Mouse (Mus musculus) embryonic facial prominence, embryonic 14.5 days (tissue): Measurements from ENCODE around the gene Sgca. TPM values are rescaled to one million over a fixed set of nuclear protein-coding genes. Genes with fewer than 3 reads are reported as not detected.
A peak's percentile ranks its signal among the peaks of the same experiment; 100 is the strongest.

Experiments used
- ATAC-seq: fragments of 200-750 bp; cut with Nextera tagmentation; 2 replicates; pipeline ENCODE4 v1.8.0; 2017; ENCODE audit warnings: low read depth, moderate number of reproducible peaks, moderate TSS enrichment
- DNase-seq: peaks from one replicate; pipeline ENCODE4 v3.0.0-alpha.2; 2015; ENCODE audit warnings: low spot score
- H3K27ac ChIP-seq: fragments of 300-500 bp; sonication (generic); replicated peaks from 2 replicates; pipeline ENCODE4 v1.5.1; 2014; ENCODE audit warnings: low read depth, mild to moderate bottlenecking, low read length, moderate library complexity
- H3K27me3 ChIP-seq: fragments of 300-500 bp; sonication (generic); replicated peaks from 2 replicates; pipeline ENCODE4 v1.6.1; 2014; ENCODE audit warnings: low read length; ENCODE audit not compliant: control insufficient read depth, insufficient read depth
- H3K36me3 ChIP-seq: fragments of 300-500 bp; sonication (generic); 2 replicates; pipeline ENCODE4 v1.6.1; 2014; ENCODE audit warnings: low read length, mixed read lengths; ENCODE audit not compliant: control insufficient read depth, insufficient read depth
- H3K4me1 ChIP-seq: fragments of 300-500 bp; sonication (generic); 2 replicates; pipeline ENCODE4 v1.6.1; 2014; ENCODE audit warnings: antibody characterized with exemption, low read length; ENCODE audit not compliant: control insufficient read depth, insufficient read depth
- H3K4me2 ChIP-seq: fragments of 300-500 bp; sonication (generic); 2 replicates; pipeline ENCODE4 v1.6.1; 2014; ENCODE audit warnings: low read depth, mild to moderate bottlenecking, low read length, moderate library complexity, mixed read lengths
- H3K4me3 ChIP-seq: fragments of 300-500 bp; sonication (generic); 2 replicates; pipeline ENCODE4 v1.5.1; 2014; ENCODE audit warnings: low read depth, mild to moderate bottlenecking, low read length
- H3K9ac ChIP-seq: fragments of 300-500 bp; sonication (generic); 2 replicates; pipeline ENCODE4 v1.6.1; 2014; ENCODE audit warnings: low read depth, mild to moderate bottlenecking, low read length, moderate library complexity, mixed read lengths
- H3K9me3 ChIP-seq: fragments of 300-500 bp; sonication (generic); 2 replicates; pipeline ENCODE4 v1.6.1; 2016; ENCODE audit warnings: low read length; ENCODE audit not compliant: control insufficient read depth
- WGBS: fragments of 180-500 bp; shearing (Covaris S2); extraction: QIAGEN DNeasy Blood & Tissue Kit; methylation state at CpG from one replicate; pipeline ENCODE4 v1.1.7; 2014; 5-methylcytosine and 5-hydroxymethylcytosine counted together
- polyA plus RNA-seq: library from polyadenylated mRNA; unstranded; fragments of >200 nt; fragmentation: Nextera tagmentation; extraction: Ambion mirVana; gene quantifications from 2 replicates; pipeline ENCODE4 v1.2.1, GENCODE M21; 2014

Gene Sgca
- polyA plus RNA-seq, 1 experiment from 2014 or later, result 18.6 TPM

- peaks cover 64% of the 10 kb centered on the region for H3K36me3 ChIP-seq
These were observed 21.5 kb upstream of the Sgca start for GRCm38 (mm10) chr11:94997596-94997995.

GRCm38 (mm10) chr11:94996984-94997383 lies 20.9 kb upstream of the Sgca start:
- WGBS, result 92% methylated on average over 6 of the region's 6 CpGs
- Histone ChIP-seq H3K4me3 (no peak overlapping the region), H3K27ac (no peak overlapping the region), H3K4me1 (peaks cover 29% of the 10 kb centered on the region), H3K9me3 (no peaks in the 10 kb centered on the region), H3K27me3 (no peaks in the 10 kb centered on the region), H3K36me3 (peaks cover 58% of the 10 kb centered on the region), H3K4me2 (no peak overlapping the region), H3K9ac (no peak overlapping the region)
- DNase-seq (no peak), ATAC-seq (no peak)

More at GRCm38 (mm10) chr11:94997596-94997995, 21.5 kb upstream of the Sgca start:
- no peak for ATAC-seq
- H3K4me3 ChIP-seq, result no peak overlapping the region
- no peak overlapping the region for H3K4me2 ChIP-seq
- 80% methylated on average over 5 of the region's 5 CpGs for WGBS
- no peak overlapping the region for H3K27ac ChIP-seq
- H3K4me1 ChIP-seq, result peaks cover 29% of the 10 kb centered on the region
- H3K9ac ChIP-seq, result no peak overlapping the region
- no peak for DNase-seq
- no peaks in the 10 kb centered on the region for H3K9me3 ChIP-seq
- no peaks in the 10 kb centered on the region for H3K27me3 ChIP-seq

GRCm38 (mm10) chr11:94996101-94996500 lies 20.0 kb upstream of the Sgca start:
- ATAC-seq (no peak), DNase-seq (no peak)
- Histone ChIP-seq H3K9me3 (no peaks in the 10 kb centered on the region), H3K4me3 (no peak overlapping the region), H3K27ac (no peak overlapping the region), H3K27me3 (no peaks in the 10 kb centered on the region), H3K4me2 (peak overlapping the region; percentile 96; the same call in 1 of the 2 replicates), H3K36me3 (peaks cover 49% of the 10 kb centered on the region), H3K9ac (no peak overlapping the region), H3K4me1 (peaks cover 29% of the 10 kb centered on the region)
- WGBS, result 80% methylated on average over 8 of the region's 8 CpGs

GRCm38 (mm10) chr11:94994947-94995772 lies 19.0 kb upstream of the Sgca start:
- WGBS, result 86% methylated on average over 11 of the region's 11 CpGs
- H3K27ac ChIP-seq, result no peak overlapping the region; the same call in 1 of the 2 replicates
- H3K36me3 ChIP-seq, result peaks cover 40% of the 10 kb centered on the region
- H3K9me3 ChIP-seq, result no peaks in the 10 kb centered on the region
- H3K27me3 ChIP-seq, result no peaks in the 10 kb centered on the region
- peak overlapping the region; percentile 91 for H3K4me3 ChIP-seq
- peak overlapping the region; percentile 96 for H3K4me2 ChIP-seq
- DNase-seq (no peak), ATAC-seq (no peak)
- peak overlapping the region; percentile 92 for H3K9ac ChIP-seq
- H3K4me1 ChIP-seq, result peaks cover 34% of the 10 kb centered on the region

GRCm38 (mm10) chr11:94994208-94994814 lies 18.2 kb upstream of the Sgca start:
- H3K27me3 ChIP-seq, result no peaks in the 10 kb centered on the region
- H3K4me2 ChIP-seq, result peak overlapping the region; percentile 96
- WGBS, result 46% methylated on average over 9 of the region's 10 CpGs
- ATAC-seq, result no peak
- no peak overlapping the region for H3K27ac ChIP-seq
- H3K4me1 ChIP-seq, result peaks cover 39% of the 10 kb centered on the region
- H3K9ac ChIP-seq, result peak overlapping the region; percentile 92
- peaks cover 32% of the 10 kb centered on the region for H3K36me3 ChIP-seq
- H3K9me3 ChIP-seq, result no peaks in the 10 kb centered on the region
- H3K4me3 ChIP-seq, result peak overlapping the region; percentile 91
- DNase-seq, result no peak

GRCm38 (mm10) chr11:94992754-94993606 lies 16.9 kb upstream of the Sgca start:
- ATAC-seq, result peak; percentile 17; the same call in 1 of the 2 replicates
- 1% methylated on average over 21 of the region's 22 CpGs for WGBS

GRCm38 (mm10) chr11:94992480-94992753 lies 16.3 kb upstream of the Sgca start:
- H3K4me1 ChIP-seq, result peaks cover 55% of the 10 kb centered on the region
- H3K27me3 ChIP-seq, result no peaks in the 10 kb centered on the region
- H3K4me2 ChIP-seq, result peak overlapping the region; percentile 96
- ATAC-seq (no peak), DNase-seq (no peak)
- 0 out of 2 replicates have a peak overlapping the region, but pooled peaks have one; percentile 16 for H3K27ac ChIP-seq
- H3K4me3 ChIP-seq, result peak overlapping the region; percentile 91
- H3K9me3 ChIP-seq, result no peaks in the 10 kb centered on the region
- peak overlapping the region; percentile 92 for H3K9ac ChIP-seq
- under 1% methylated on average over 19 of the region's 20 CpGs for WGBS
- peaks cover 13% of the 10 kb centered on the region for H3K36me3 ChIP-seq

More at GRCm38 (mm10) chr11:94992754-94993606, 16.9 kb upstream of the Sgca start:
- peak overlapping the region; percentile 96 for H3K4me2 ChIP-seq
- peaks cover 18% of the 10 kb centered on the region for H3K36me3 ChIP-seq
- H3K4me1 ChIP-seq, result peaks cover 52% of the 10 kb centered on the region
- H3K9ac ChIP-seq, result peak overlapping the region; percentile 92
- DNase-seq, result peak; percentile 83
- H3K27ac ChIP-seq, result 0 out of 2 replicates have a peak overlapping the region, but pooled peaks have one; percentile 16
- H3K9me3 ChIP-seq, result no peaks in the 10 kb centered on the region
- no peaks in the 10 kb centered on the region for H3K27me3 ChIP-seq
- peak overlapping the region; percentile 91 for H3K4me3 ChIP-seq
